Mouse (Mus musculus): ENCODE data around the gene Fam131b.
A peak's percentile ranks its signal among the peaks of the same experiment; 100 is the strongest.

The Fam131b gene

GRCm38 (mm10) chr6:42324482-42325267 is at the start of gene Fam131b:
Gene Fam131b, minus strand, starts transcription at chr6:42324643.
- DNase-seq (ENCODE audit: low spot score in 2 of 2) = peak in 1 of 2 experiments; percentile 7

DNA sequence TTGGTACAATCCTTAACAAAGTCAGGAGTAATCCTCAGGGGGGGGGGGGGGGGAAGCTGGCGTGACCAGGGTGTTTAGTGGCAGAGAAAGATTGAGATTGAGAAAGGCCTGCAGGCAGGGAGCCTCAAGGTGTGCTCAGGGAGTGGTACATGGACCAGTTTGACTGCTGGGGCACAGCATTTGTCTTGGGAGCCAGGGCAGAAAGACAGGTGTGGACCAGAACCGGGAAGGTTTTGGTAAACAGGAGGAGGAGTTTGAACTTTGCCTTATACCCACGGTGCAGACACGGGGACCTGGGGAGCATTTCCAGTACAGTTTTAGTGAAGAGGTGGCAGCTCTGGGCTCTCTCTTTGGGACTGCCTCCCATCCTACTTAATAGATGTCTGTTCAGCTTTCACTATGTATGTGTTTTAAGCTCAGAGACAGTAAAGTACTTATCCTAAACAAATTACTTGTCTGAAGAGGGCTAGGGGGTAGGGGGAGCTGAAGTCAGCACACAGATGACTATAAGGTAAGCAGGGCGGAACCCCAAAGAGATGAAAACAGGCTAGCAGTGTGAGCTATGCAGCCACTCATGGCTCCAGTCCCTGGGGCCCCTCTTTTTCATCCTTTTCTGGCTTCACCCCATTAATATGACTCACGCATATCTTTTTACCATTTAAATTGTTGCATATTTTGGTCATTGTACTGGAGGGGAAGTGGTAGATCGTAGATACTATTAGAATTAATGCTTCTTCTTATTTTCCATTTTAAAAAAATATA is 49.4 kb upstream of the Fam131b start:
- DNase-seq (ENCODE audit: low spot score in 2 of 2) = no peak

GRCm38 (mm10) chr6:42372816-42373547 is 48.5 kb upstream of the Fam131b start, which contains the start of gene Epha1:
Gene Epha1, minus strand, starts transcription at chr6:42373268.
- peak; percentile 36 to 62 for DNase-seq (ENCODE audit: low spot score in 2 of 2)

DNA sequence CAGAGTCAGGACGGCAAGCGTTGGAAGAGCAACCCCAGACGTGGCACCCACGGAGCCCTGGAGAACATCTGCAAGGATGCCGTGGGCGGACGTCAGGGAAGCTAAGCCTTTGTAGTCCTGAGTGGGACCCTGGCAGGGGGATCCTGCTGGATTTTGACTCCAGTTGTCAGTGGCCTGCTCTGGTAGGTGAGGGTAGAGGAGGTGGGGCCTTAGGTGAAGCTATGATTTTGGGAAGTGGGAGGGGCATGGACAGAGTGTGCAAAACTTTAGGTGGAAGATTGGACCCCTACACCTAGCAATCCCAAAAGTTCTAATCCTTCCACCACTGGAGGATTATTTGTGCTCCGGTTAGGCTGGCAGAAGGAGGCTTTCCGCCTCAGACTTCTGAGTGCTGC is 48.0 kb upstream of the Fam131b start:
- no peak for DNase-seq (ENCODE audit: low spot score in 2 of 2)

DNA sequence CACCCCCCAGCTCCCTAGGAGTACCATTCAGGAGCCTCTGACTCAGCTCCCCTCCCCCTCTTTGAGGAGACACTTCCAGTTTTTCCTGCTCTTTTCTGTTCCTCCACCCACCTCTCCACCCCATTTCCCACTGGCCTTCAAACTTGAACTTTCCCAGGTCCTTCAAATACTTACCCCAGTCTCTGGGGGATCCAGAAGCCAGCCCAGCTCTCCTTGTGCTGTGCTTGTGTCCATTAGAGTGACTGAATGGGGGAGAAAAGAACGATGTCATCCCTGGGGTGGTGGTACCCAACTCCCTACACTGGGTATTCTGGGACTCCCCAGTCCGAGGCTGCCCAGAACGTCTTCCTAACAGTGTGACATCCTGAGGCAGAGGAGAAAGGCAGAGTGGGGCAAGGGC is 47.6 kb upstream of the Fam131b start:
- DNase-seq (ENCODE audit: low spot score in 2 of 2) = no peak

- no peak for DNase-seq (ENCODE audit: low spot score in 2 of 2)
Measured at GRCm38 (mm10) chr6:42370630-42371363, 46.4 kb upstream of the Fam131b start.

GRCm38 (mm10) chr6:42369870-42370269 is 45.4 kb upstream of the Fam131b start:
- DNase-seq (ENCODE audit: low spot score in 2 of 2) = no peak

DNA sequence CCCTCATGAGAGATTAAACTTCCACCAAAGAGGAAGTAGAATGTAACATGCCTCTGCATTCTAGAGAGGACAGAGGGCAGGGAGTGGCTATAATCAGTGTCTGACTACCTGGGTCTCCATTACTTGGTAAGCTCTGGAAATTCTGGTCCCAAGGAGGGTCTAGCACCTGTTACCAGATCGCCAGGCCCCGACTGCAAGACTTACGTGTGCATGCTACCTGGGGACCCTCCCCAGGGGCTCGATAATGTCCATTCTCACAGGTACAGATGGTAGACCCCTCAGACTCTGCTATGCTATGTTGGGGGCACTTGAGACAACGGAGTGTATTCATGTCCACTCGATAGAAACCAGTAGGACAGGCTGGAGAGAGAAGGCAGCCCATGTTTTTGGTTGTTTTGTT is 40.8 kb upstream of the Fam131b start:
- DNase-seq (ENCODE audit: low spot score in 2 of 2) = no peak

DNA sequence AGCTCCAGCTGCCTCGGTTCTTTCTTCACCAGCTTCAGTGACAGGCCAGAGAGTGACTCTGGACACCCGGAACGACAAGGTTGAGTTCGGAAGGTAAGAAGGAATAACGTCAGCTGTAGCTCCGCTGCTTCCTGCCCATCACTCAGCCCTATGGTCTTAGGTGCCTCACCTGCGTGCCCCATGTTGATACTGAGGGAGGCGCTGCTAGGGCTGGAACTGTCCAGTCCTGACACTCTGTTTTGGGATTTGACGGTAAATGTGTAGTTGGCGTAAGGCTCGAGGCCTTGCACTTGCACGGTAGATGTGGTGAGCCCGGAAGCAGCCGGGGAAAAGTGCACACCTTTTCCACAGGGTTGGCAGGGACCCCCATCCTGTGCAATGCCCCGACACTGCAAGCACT is 40.2 kb upstream of the Fam131b start:
- no peak for DNase-seq (ENCODE audit: low spot score in 2 of 2)

DNA sequence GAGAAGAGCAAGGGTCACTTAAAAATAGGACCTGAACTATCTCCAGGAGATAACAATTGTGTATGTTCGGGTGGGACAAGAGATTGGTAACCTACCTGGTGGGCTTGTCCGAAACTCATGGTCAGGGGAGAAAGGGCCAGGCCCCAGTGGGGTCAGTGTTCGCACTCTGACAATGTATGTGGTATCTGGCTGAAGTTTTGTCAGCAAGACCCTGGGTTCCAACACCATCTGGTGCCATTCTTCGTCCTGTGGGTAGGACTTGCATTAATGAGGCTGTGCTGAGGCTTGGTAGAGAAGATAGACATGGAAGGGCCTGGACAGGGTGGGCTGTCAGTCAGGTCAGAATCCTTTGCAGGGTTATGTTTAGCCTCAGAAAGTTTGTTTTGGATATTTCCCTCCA is 39.6 kb upstream of the Fam131b start:
- no peak for DNase-seq (ENCODE audit: low spot score in 2 of 2)

GRCm38 (mm10) chr6:42362974-42363373 is 38.5 kb upstream of the Fam131b start:
- no peak for DNase-seq (ENCODE audit: low spot score in 2 of 2)

GRCm38 (mm10) chr6:42362497-42362896 is 38.1 kb upstream of the Fam131b start:
- no peak for DNase-seq (ENCODE audit: low spot score in 2 of 2)

DNA sequence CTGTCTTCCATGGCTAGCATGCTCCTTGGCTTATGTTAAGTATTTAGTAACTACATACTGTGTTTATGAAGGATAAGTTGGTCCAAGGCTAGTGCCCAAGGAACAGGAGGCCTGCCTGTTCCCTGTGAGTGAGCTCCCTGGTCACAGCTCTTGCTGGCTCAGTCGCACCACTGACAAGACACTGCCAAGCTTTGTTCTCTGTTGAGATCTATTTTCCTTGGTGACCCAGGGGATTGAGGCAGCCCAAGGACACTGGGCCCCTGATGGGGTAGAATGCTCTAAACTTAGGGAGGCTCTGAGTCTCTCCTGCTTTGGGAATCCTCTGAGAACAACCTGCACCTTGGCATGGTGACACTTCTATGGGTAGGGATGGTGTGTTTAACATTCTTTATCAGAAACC is 37.6 kb upstream of the Fam131b start:
- DNase-seq (ENCODE audit: low spot score in 2 of 2) = no peak

- no peak for DNase-seq (ENCODE audit: low spot score in 2 of 2)
Measured at GRCm38 (mm10) chr6:42361041-42361895, 36.8 kb upstream of the Fam131b start.

DNA sequence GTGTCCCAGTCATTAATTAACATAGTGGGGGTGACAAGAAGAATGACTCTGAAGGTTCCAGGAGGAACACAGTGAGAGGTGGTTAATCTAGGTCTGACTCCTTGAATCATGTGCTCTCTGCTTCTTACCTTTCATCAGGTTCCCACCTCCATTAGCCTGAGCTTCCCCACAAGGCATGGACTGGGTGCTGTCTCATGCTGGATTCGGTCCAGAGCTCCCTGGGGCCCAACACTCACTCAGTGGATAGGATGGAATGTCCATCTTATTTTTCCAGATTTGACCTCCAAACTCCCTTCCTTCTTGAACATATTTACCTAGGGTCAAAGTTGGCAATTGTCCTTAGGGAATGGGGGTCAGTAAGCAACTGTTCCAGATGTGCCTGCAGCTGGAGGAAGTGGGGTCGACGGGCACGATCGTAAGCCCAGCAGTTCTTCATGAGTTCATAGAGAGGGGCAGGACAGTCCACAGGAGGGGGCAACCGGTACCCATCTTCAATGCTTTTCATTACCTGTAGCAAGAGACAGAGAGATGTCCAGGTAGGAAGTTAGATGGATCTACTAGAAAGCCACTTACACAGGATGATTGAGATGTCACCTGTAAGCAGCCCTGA is 35.9 kb upstream of the Fam131b start:
- DNase-seq (ENCODE audit: low spot score in 2 of 2) = no peak

DNA sequence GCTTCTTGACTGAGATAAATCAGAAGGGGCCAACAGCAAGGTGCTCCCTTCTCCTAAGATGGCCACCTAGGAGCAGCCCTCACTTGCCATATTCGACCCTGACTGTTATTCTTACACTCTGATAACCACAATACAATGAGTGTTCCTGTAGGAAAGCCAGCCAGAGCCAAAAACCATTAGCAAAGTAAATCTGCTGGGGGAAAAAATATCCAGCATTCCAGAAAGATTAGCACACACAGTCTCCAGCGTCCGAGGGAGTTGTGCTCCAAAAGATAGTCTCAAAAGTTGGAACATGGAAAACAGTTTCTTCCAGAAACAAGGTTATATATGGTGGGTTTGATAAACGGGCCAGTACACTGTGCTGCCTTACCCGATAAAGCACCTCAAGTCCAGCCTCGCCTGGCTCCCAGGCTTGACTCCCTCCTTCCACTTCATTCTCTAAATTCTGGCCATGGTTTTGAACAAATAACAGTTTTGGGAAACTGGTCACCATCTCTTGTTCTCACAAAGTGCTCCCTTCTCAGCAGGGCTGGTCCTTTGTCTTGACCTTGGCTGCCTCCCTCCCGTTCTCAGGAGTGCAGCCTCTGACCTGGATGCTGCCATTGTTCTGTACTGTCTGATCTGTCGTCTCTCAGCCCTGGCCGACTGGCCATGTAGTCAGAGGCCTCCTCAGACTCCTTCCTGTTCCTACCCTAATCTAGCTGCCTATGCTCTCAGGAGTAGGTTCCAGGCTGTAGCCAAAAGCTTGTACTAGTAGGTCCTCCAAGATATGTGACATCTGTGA is 35.1 kb upstream of the Fam131b start:
- no peak for DNase-seq (ENCODE audit: low spot score in 2 of 2)

DNA sequence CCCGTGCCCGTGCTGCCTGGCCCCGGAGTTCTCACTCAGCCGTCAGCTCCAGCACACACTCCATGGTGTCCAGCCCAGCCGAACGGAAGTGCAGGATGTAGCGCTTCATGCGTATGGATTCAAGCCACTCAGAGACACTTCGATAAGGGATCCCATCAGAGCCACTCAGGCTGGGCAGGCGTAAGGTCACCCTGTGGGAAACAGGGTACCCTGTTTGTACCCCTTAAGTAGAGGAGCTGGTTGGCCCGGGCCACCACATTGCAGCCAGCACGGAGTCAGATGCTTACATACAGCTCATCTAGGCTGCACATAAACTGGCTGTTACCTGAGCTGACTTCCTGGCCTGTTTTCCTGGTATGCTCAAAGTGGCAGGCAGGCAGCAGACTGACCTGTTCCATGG is 34.5 kb upstream of the Fam131b start:
- no peak for DNase-seq (ENCODE audit: low spot score in 2 of 2)

GRCm38 (mm10) chr6:42357901-42358300 is 33.5 kb upstream of the Fam131b start:
- no peak for DNase-seq (ENCODE audit: low spot score in 2 of 2)

- DNase-seq (ENCODE audit: low spot score in 2 of 2) = no peak
Measured at GRCm38 (mm10) chr6:42356913-42357312, 32.5 kb upstream of the Fam131b start.

Measured in natural killer cell, adult 2 months (primary cell).